17 mouse cellular contexts compared by ENCODE assay signal in genomic region chr10:67427220-67427619, GRCm38 (mm10).
DNase-seq lines count a peak whose midpoint lies in the region; ATAC-seq and TF ChIP-seq lines count a peak whose summit lies in the region.
"Had no signal": no experiment of that assay in that cellular context is flagged by ENCODE, and none has a peak within 500 bp of the region (broad histone marks: within the 10 kb centered on the region; RNA-seq: fewer than 3 reads in every experiment).

No protein-coding gene starts in this region.

- no peak for TF ChIP-seq CTCF in hindbrain, postnatal 0 days (IDR thresholded peaks at IDR 0.05; ENCODE audit: low read depth)

- H3K4me1 ChIP-seq in hindbrain, postnatal 0 days (ENCODE audit: insufficient read depth, low read length) = 0 out of 2 replicates have a peak, but pooled peaks cover 4% of the 10 kb centered on the region
- H3K4me1 ChIP-seq in hindbrain, embryonic 16.5 days (ENCODE audit: control insufficient read depth, insufficient read depth, low read depth, low read length) = no peaks in the 10 kb centered on the region
- peaks cover 5% of the 10 kb centered on the region for H3K4me1 ChIP-seq in embryonic facial prominence, embryonic 10.5 days
- H3K4me1 ChIP-seq: limb, embryonic 10.5 days had no signal

- ATAC-seq in hindbrain, postnatal 0 days = no peak
- no peak for ATAC-seq in hindbrain, embryonic 16.5 days
- ATAC-seq: forebrain, embryonic 14.5 days had no signal

- no peak overlapping the region for H3K27ac ChIP-seq in hindbrain, postnatal 0 days
- no peak overlapping the region for H3K27ac ChIP-seq in hindbrain, embryonic 16.5 days (ENCODE audit: low read depth, low read length)
- H3K27ac ChIP-seq in embryonic facial prominence, embryonic 10.5 days (replicated peaks) = peak overlapping the region; percentile 40; the same call in 1 of the 2 replicates
- H3K27ac ChIP-seq: limb, embryonic 10.5 days had no signal

- no peaks in the 10 kb centered on the region for H3K36me3 ChIP-seq in hindbrain, postnatal 0 days (ENCODE audit: insufficient read depth, low read length)
- no peaks in the 10 kb centered on the region for H3K36me3 ChIP-seq in hindbrain, embryonic 16.5 days (ENCODE audit: control insufficient read depth, insufficient read depth, low read length)
- H3K36me3 ChIP-seq in embryonic facial prominence, embryonic 10.5 days (replicated peaks) = no peaks in the 10 kb centered on the region
- H3K36me3 ChIP-seq: limb, embryonic 10.5 days had no signal

- no peaks in the 10 kb centered on the region for H3K9me3 ChIP-seq in hindbrain, postnatal 0 days (ENCODE audit: low read length)
- no peaks in the 10 kb centered on the region for H3K9me3 ChIP-seq in hindbrain, embryonic 16.5 days (ENCODE audit: control insufficient read depth, low read length)
- H3K9me3 ChIP-seq in embryonic facial prominence, embryonic 10.5 days = peaks cover 6% of the 10 kb centered on the region; the same call in 1 of the 2 replicates
- H3K9me3 ChIP-seq: G1E; limb, embryonic 10.5 days had no signal

- no peaks in the 10 kb centered on the region for H3K27me3 ChIP-seq in hindbrain, postnatal 0 days (ENCODE audit: insufficient read depth, low read length)
- H3K27me3 ChIP-seq in hindbrain, embryonic 16.5 days (replicated peaks; ENCODE audit: control insufficient read depth, insufficient read depth, low read length) = no peaks in the 10 kb centered on the region
- H3K27me3 ChIP-seq in embryonic facial prominence, embryonic 10.5 days (replicated peaks; ENCODE audit: low read depth, poor library complexity, severe bottlenecking) = no peaks in the 10 kb centered on the region

- no peak overlapping the region for H3K4me3 ChIP-seq in hindbrain, postnatal 0 days (ENCODE audit: low read length)
- no peak overlapping the region for H3K4me3 ChIP-seq in hindbrain, embryonic 16.5 days (ENCODE audit: low read length)
- H3K4me3 ChIP-seq in embryonic facial prominence, embryonic 10.5 days = no peak overlapping the region
- H3K4me3 ChIP-seq: limb, embryonic 10.5 days had no signal

- 14% methylated on average over 10 of the region's 10 CpGs for WGBS in hindbrain, postnatal 0 days
- 21% methylated on average over 10 of the region's 10 CpGs for WGBS in hindbrain, embryonic 16.5 days
- 17% methylated on average over 10 of the region's 10 CpGs for WGBS in embryonic facial prominence, embryonic 10.5 days

- H3K4me2 ChIP-seq in hindbrain, postnatal 0 days (ENCODE audit: low read depth, low read length) = 0 out of 2 replicates have a peak overlapping the region, but pooled peaks have one; percentile 3
- H3K4me2 ChIP-seq in hindbrain, embryonic 16.5 days (ENCODE audit: low read length) = no peak overlapping the region

- no peak overlapping the region for H3K9ac ChIP-seq in hindbrain, postnatal 0 days (replicated peaks; ENCODE audit: low read length)
- H3K9ac ChIP-seq in hindbrain, embryonic 16.5 days (ENCODE audit: low read depth, low read length) = no peak overlapping the region

- no peak for DNase-seq in hindbrain, postnatal 0 days (ENCODE audit: low spot score)
- peak; percentile 4 to 7 for DNase-seq in thymus, postnatal 36 days
- no peak for DNase-seq in thymus, postnatal 25 days
- DNase-seq in embryonic facial prominence, embryonic 10.5 days (ENCODE audit: low spot score) = peak; percentile 39
- DNase-seq in naive thymus-derived CD4-positive, alpha-beta T cell, adult 2 months (ENCODE audit: low read depth) = peak; percentile 11
- DNase-seq in adrenal gland, adult 2 months = no peak
- no peak for DNase-seq in lung, postnatal 25 days (ENCODE audit: low spot score)
- DNase-seq: B cell, adult 2 months; cerebellum, adult 2 months; heart, postnatal 14 days; kidney, adult 11 months; kidney, postnatal 25 days; right cerebral cortex, postnatal 4 days had no signal

Comparison
In these comparisons a context has a peak if more than half of its experiments do, and no peak if none do; other contexts are left out.
1. DNase-seq: peak in thymus, postnatal 36 days (2 of 2), embryonic facial prominence, embryonic 10.5 days (single experiment) and naive thymus-derived CD4-positive, alpha-beta T cell, adult 2 months (single experiment); none in hindbrain, postnatal 0 days (single experiment), thymus, postnatal 25 days (single experiment), adrenal gland, adult 2 months (single experiment) and lung, postnatal 25 days (single experiment).